Mouse (Mus musculus): ENCODE data around the gene Gosr2.

DNA sequence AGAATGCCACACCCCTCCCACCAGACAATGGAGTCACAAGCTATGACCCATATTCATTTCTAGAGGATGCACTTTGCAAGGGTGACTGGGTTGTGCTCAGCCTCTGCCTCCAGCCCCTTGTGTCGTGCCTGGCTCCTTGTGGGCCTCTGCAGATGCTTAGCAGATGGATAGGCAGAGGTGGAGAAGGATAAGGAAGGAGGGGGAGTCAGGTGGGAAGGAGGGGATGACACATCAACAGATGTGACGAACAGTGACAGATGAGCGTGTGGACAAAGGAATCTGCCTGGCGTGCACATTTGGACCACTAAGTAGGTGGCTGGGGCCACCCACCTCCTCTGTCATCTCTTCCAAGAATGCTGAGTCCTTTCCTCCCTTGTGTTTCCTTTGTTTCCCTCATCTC, 35.4 kb upstream of the Gosr2 start:
- TF ChIP-seq POLR2A (IDR thresholded peaks at IDR 0.05; ENCODE audit: insufficient read length, low read depth) (no peak), TCF12 (IDR thresholded peaks at IDR 0.05; ENCODE audit: insufficient read depth, poor library complexity, severe bottlenecking) (no peak)

Data from myocyte (in vitro differentiated cells).